Mouse (Mus musculus) forebrain, embryonic 16.5 days (tissue): ENCODE measurements around the gene D11Wsu47e. TPM values are rescaled to one million over a fixed set of nuclear protein-coding genes. Genes with fewer than 3 reads are reported as not detected.

ENCODE experiments used
- ATAC-seq: fragments of 200-750 bp; cut with Nextera tagmentation; 2 replicates; pipeline ENCODE4 v1.8.0; 2017; ENCODE audit warnings: mild to moderate bottlenecking, moderate library complexity
- H3K27ac ChIP-seq: fragments of 300-500 bp; sonication (generic); 2 replicates; pipeline ENCODE4 v1.5.1; 2014; ENCODE audit warnings: low read length, control low read depth
- H3K27me3 ChIP-seq: fragments of 300-500 bp; sonication (generic); replicated peaks from 2 replicates; pipeline ENCODE4 v1.6.1; 2014; ENCODE audit warnings: low read length; ENCODE audit not compliant: control insufficient read depth, insufficient read depth
- H3K36me3 ChIP-seq: fragments of 300-500 bp; sonication (generic); 2 replicates; pipeline ENCODE4 v1.6.1; 2014; ENCODE audit not compliant: control insufficient read depth, insufficient read depth
- H3K4me1 ChIP-seq: fragments of 300-500 bp; sonication (generic); replicated peaks from 2 replicates; pipeline ENCODE4 v1.6.1; 2014; ENCODE audit warnings: low read length; ENCODE audit not compliant: control insufficient read depth, insufficient read depth
- H3K4me2 ChIP-seq: fragments of 300-500 bp; sonication (generic); 2 replicates; pipeline ENCODE4 v1.6.1; 2014; ENCODE audit warnings: mild to moderate bottlenecking, low read length, control low read depth
- H3K4me3 ChIP-seq: fragments of 300-500 bp; sonication (generic); replicated peaks from 2 replicates; pipeline ENCODE4 v1.5.1; 2014; ENCODE audit warnings: mild to moderate bottlenecking, low read length, control low read depth
- H3K9ac ChIP-seq: fragments of 300-500 bp; sonication (generic); replicated peaks from 2 replicates; pipeline ENCODE4 v1.6.1; 2014; ENCODE audit warnings: low read depth, low read length, control low read depth
- H3K9me3 ChIP-seq: fragments of 300-500 bp; sonication (generic); 2 replicates; pipeline ENCODE4 v1.6.1; 2016; ENCODE audit warnings: low read length; ENCODE audit not compliant: control insufficient read depth
- WGBS: fragments of 180-500 bp; shearing (Covaris S2); extraction: QIAGEN DNeasy Blood & Tissue Kit; methylation state at CpG from one replicate; pipeline ENCODE4 v1.1.7; 2014; 5-methylcytosine and 5-hydroxymethylcytosine counted together
- polyA plus RNA-seq: library from polyadenylated mRNA; unstranded; fragments of >200 nt; fragmentation: Nextera tagmentation; extraction: Ambion mirVana; gene quantifications from 2 replicates; pipeline ENCODE4 v1.2.1, GENCODE M21; 2015

Gene D11Wsu47e
- polyA plus RNA-seq, 1 experiment from 2014 or later: 24.4 TPM

- no peak overlapping the region for H3K4me3 ChIP-seq
- H3K4me1 ChIP-seq: peaks cover 6% of the 10 kb centered on the region; the same call in 1 of the 2 replicates
- no peaks in the 10 kb centered on the region for H3K9me3 ChIP-seq
- ATAC-seq: no peak
- peaks cover 2% of the 10 kb centered on the region; the same call in 1 of the 2 replicates for H3K36me3 ChIP-seq
- no peak overlapping the region for H3K27ac ChIP-seq
- no peak overlapping the region for H3K9ac ChIP-seq
- no peak overlapping the region for H3K4me2 ChIP-seq
- H3K27me3 ChIP-seq: no peaks in the 10 kb centered on the region
- WGBS: 46% methylated on average over 6 of the region's 6 CpGs
Observed at GRCm38 (mm10) chr11:113733631-113734364, 49.6 kb downstream of the D11Wsu47e start.

- H3K36me3 ChIP-seq: no peaks in the 10 kb centered on the region
- no peaks in the 10 kb centered on the region for H3K9me3 ChIP-seq
- H3K4me3 ChIP-seq: no peak overlapping the region
- no peak overlapping the region for H3K9ac ChIP-seq
- no peak for ATAC-seq
- H3K4me2 ChIP-seq: no peak overlapping the region
- 71% methylated on average over 6 of the region's 6 CpGs for WGBS
- H3K27ac ChIP-seq: no peak overlapping the region
- peaks cover 6% of the 10 kb centered on the region; the same call in 1 of the 2 replicates for H3K4me1 ChIP-seq
- H3K27me3 ChIP-seq: no peaks in the 10 kb centered on the region
Observed at GRCm38 (mm10) chr11:113735151-113735550, 50.9 kb downstream of the D11Wsu47e start.

- Histone ChIP-seq H3K9ac (no peak overlapping the region), H3K36me3 (no peaks in the 10 kb centered on the region), H3K4me2 (no peak overlapping the region), H3K4me1 (peaks cover 9% of the 10 kb centered on the region; the same call in 1 of the 2 replicates), H3K27me3 (no peaks in the 10 kb centered on the region), H3K4me3 (no peak overlapping the region), H3K9me3 (no peaks in the 10 kb centered on the region), H3K27ac (no peak overlapping the region)
- ATAC-seq: no peak
- 88% methylated on average over 11 of the region's 11 CpGs for WGBS
Observed at GRCm38 (mm10) chr11:113736848-113737552, 52.8 kb downstream of the D11Wsu47e start.

GRCm38 (mm10) chr11:113737553-113737854, 53.3 kb downstream of the D11Wsu47e start:
- H3K27ac ChIP-seq: no peak overlapping the region
- no peak for ATAC-seq
- no peak overlapping the region for H3K9ac ChIP-seq
- peaks cover 9% of the 10 kb centered on the region; the same call in 1 of the 2 replicates for H3K4me1 ChIP-seq
- H3K9me3 ChIP-seq: no peaks in the 10 kb centered on the region
- H3K4me3 ChIP-seq: no peak overlapping the region
- H3K4me2 ChIP-seq: no peak overlapping the region
- no peaks in the 10 kb centered on the region for H3K36me3 ChIP-seq
- no peaks in the 10 kb centered on the region for H3K27me3 ChIP-seq
- 83% methylated on average over 3 of the region's 3 CpGs for WGBS

- 0 out of 2 replicates have a peak, but pooled peaks cover under 1% of the 10 kb centered on the region for H3K36me3 ChIP-seq
- H3K9me3 ChIP-seq: no peaks in the 10 kb centered on the region; the same call in 1 of the 2 replicates
- H3K4me3 ChIP-seq: no peak overlapping the region
- no peak for ATAC-seq
- no peak overlapping the region for H3K27ac ChIP-seq
- H3K9ac ChIP-seq: no peak overlapping the region
- H3K4me2 ChIP-seq: no peak overlapping the region
- no peaks in the 10 kb centered on the region for H3K27me3 ChIP-seq
- WGBS: 83% methylated on average over 8 of the region's 8 CpGs
- peaks cover 9% of the 10 kb centered on the region; the same call in 1 of the 2 replicates for H3K4me1 ChIP-seq
Observed at GRCm38 (mm10) chr11:113737912-113738311, 53.7 kb downstream of the D11Wsu47e start.

GRCm38 (mm10) chr11:113739213-113739612, 55.0 kb downstream of the D11Wsu47e start:
- no peak overlapping the region for H3K9ac ChIP-seq
- ATAC-seq: no peak
- peaks cover 4% of the 10 kb centered on the region; the same call in 1 of the 2 replicates for H3K4me1 ChIP-seq
- H3K27me3 ChIP-seq: no peaks in the 10 kb centered on the region
- H3K4me3 ChIP-seq: no peak overlapping the region
- 77% methylated on average over 8 of the region's 8 CpGs for WGBS
- H3K36me3 ChIP-seq: 0 out of 2 replicates have a peak, but pooled peaks cover 4% of the 10 kb centered on the region
- no peak overlapping the region for H3K27ac ChIP-seq
- H3K4me2 ChIP-seq: no peak overlapping the region
- H3K9me3 ChIP-seq: no peaks in the 10 kb centered on the region; the same call in 1 of the 2 replicates

GRCm38 (mm10) chr11:113740100-113740499, 55.9 kb downstream of the D11Wsu47e start:
- Histone ChIP-seq H3K36me3 (0 out of 2 replicates have a peak, but pooled peaks cover 4% of the 10 kb centered on the region), H3K4me3 (no peak overlapping the region), H3K27ac (no peak overlapping the region), H3K9me3 (no peaks in the 10 kb centered on the region; the same call in 1 of the 2 replicates), H3K4me1 (peaks cover 4% of the 10 kb centered on the region; the same call in 1 of the 2 replicates), H3K27me3 (no peaks in the 10 kb centered on the region), H3K4me2 (no peak overlapping the region), H3K9ac (no peak overlapping the region)
- WGBS: 91% methylated on average over 7 of the region's 7 CpGs
- no peak for ATAC-seq

GRCm38 (mm10) chr11:113742998-113743397, 58.8 kb downstream of the D11Wsu47e start:
- H3K4me2 ChIP-seq: no peak overlapping the region
- H3K27ac ChIP-seq: no peak overlapping the region
- 95% methylated on average over 1 of the region's 1 CpGs for WGBS
- no peak for ATAC-seq
- no peaks in the 10 kb centered on the region for H3K27me3 ChIP-seq
- H3K9ac ChIP-seq: no peak overlapping the region
- H3K36me3 ChIP-seq: 0 out of 2 replicates have a peak, but pooled peaks cover 4% of the 10 kb centered on the region
- no peak overlapping the region for H3K4me3 ChIP-seq
- no peaks in the 10 kb centered on the region; the same call in 1 of the 2 replicates for H3K9me3 ChIP-seq
- H3K4me1 ChIP-seq: peaks cover 16% of the 10 kb centered on the region
